Mouse (Mus musculus) left cerebral cortex, postnatal 10 days (tissue): ENCODE measurements around the gene Npl. TPM values are rescaled to one million over a fixed set of nuclear protein-coding genes. Genes with fewer than 3 reads are reported as not detected.
A peak's percentile ranks its signal among the peaks of the same experiment; 100 is the strongest.
"Not testable (repeated sequence)": the region's sequence is repeated elsewhere in the genome, so short reads cannot be mapped to it uniquely, and the experiment has no call there.

Experiments
- DNase-seq, 2 experiments: peaks; one replicate each; pipeline ENCODE4 v3.0.0; 2021 to 2022; ENCODE audit warnings: low spot score in 2 of 2, mixed read lengths in 1 of 2; ENCODE audit errors: extremely low spot score in 1 of 2
- intact Hi-C: fragments of 180-260 bp; cut with DNase I; formaldehyde crosslinking; loops from one replicate; pipeline ENCODE4 v1.15.1; 2025
- total RNA-seq, 2 experiments: library from RNA; stranded (reverse); gene quantifications; 2 replicates each; pipeline ENCODE4 v1.2.3; 2021

Npl gene
- total RNA-seq, 2 experiments from 2014 or later: 5.8 to 5.9 TPM

DNA sequence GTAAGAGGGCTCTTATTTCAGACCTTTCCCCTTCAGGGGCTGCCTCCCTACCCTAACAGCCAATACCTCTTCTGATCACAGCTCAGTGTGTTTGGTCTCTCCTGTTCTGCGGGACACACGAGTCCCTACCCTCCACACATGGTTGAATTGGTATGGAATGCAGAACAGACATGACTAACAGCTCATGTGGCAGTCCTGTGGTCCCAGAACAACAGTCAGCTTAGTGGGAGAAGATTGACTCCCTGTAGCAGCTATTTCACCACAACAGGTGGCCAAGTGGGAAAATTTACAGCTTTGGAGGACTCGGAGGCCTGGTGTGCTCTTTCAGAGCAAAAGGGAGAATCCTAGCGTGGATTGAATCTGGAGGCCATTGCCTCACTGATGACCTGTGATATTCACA lies 6.4 kb upstream of the Npl start:
- DNase-seq: no peak
- intact Hi-C loops: loop anchor here (5.0 kb wide), 2 partner anchors 251 to 621 kb away; no protein-coding TSS in a partner anchor

DNA sequence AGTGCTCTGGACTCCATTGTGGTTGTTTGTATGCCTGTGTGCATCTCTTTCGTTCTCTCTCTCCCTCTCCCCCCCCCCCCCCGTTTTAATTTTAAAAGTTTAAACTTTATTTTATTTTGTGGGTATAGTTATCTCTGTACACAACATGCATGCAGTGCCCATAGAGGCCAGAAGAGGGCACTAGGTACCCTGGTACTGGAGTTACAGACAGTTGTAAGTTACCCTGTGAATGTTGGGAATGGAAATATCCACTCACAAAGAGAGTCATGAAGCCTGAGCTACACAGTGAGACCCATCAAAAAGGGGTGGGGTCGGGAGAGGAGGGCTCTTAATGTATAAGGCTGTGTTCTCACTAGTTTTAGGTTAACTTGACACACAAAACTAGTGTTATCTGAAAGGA lies 969 bp upstream of the Npl start:
- intact Hi-C loops: loop anchor here (5.0 kb wide), 1 partner anchor 64 kb away; the partner anchor contains the start of gene Dhx9
- DNase-seq: peak in 1 of 2 experiments; percentile 65

DNA sequence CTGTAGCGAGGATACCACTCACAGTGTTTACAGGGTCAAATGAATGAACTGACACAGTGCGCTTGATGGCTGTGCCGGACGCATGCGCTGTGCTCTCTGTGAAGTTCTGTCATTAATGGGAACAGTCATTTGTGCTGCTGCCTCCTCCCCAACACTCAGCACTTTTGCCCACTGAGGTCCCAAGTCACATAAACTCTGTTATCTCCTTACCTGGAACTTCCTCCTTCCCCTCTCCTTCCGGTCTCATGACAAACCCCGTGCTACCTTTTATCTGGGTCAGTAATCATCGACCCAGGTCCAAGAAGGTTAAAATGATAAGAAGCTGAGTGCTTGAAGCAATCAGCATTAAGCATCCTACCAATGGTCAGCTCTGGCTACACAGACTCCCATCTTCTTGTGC lies 2.3 kb downstream of the Npl start:
- no peak for DNase-seq
- intact Hi-C loops: no loop called here

DNA sequence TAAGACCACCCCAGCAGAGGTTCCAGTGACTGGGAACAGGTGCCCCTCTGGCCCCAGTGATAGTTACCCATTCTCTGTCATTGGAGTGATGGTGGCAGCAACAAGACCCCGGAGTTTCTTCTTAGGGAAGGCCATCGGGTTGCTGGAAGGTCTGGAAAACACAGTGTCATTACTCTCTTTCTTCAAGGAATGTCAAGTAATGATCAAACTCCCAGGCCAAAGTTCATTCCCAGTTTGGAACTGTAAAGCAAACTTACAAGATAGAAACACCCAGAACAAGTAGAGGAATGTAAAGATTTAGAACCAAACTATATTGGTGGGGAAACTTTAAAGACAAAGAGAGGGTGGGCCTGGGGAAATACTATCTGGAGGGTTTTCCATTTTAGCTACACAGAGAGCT lies 4.6 kb downstream of the Npl start:
- DNase-seq: no peak

DNA sequence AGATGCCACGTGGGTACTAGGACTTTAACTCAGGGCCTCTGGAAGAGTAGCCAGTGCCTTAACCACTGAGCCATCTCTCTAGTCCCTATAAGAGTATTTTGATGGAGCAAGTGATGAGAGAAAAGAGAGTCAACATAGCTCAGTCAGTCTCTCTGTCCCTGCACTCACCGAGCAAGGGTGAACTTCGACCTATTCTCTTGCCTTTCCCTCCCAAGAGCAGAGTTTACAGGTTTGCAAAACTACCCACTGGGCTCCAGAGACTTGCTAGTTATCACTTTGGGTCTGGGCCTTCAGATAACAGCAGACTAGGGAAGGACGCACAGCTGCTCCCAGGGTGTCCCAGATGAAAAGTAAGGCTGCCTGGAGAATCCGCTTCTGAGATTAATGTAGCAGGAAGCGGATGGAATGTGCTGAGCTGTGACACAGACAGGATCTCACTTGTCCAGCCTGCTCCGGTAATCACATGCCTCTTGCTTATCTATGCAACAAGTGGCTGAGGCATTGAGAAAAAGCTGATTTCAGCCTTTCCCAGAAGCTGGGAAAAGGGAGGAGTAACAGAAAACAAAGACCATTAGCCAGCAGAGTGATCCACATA lies 7.0 kb downstream of the Npl start:
- intact Hi-C loops: no loop called here
- no peak for DNase-seq

More for the DNA sequence above, 4.6 kb downstream of the Npl start:
- intact Hi-C loops: no loop called here

DNA sequence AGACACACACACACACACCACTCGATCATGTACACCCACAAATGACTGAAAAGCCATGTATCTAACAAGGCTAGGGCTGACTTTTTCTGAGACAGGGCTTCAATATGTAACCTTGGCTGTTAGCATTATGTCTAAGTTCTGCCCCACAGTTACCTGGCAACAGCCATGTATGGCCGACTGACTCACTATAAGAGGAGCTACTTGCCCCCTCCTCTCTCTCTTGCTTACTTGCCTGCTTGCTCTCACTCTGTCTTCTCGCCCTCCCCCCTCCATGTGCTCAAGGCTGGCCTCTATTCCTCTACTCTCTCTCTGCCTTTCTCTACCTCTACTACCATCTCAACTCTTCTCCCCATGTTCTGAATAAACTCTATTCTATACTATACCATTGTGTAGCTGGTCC lies 9.1 kb downstream of the Npl start:
- DNase-seq: no peak
- intact Hi-C loops: no loop called here

DNA sequence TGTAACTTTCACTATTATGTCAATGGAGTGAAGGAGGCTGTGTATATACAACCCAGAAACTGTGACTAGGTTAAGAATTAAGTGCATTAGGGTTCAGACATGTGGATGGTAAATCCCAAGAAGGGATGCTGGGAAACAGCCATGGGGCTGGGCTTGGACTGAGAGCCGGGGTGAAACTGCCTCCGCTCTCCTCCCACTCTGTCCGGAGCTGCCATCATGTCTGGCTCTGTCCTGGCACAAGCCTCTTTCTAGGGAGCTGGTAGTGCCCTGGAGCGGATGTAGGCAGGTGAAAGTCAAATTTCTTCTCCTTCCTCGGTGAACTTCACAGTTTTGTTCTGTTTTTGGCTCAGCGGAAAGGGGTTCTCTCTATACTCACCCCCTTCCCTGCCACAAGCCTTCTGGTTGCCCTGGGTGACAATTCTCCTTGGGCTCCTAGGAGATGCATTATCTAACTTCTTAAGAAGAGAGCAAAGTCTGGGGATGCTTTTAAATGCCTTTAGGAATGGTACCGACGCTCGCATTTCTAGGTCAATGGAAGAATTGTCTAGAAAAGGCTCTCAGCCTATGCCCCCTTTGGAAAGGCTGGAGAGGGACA lies 10.0 kb downstream of the Npl start:
- no peak for DNase-seq
- intact Hi-C loops: no loop called here

DNA sequence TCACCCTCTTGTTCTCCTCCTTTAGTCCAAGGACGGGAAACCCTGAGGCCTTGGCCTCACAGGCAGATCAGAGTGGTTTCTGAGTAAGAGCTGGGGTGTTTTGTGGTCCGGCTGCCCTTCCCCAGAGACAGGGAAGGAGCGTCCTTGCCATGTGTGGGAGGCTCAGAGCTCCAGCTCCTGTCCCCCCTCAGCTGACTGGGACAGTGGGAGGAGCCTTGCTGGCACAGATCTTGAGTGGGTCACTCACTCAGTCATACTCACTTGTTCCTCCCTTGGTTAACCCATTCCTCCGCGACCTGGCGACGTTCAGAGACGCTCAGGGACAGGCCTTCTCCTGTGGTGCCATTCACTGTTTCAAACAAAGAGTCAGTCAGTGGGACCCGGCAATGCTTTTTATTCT lies 14.2 kb downstream of the Npl start:
- DNase-seq: peak in 1 of 2 experiments; percentile 69
- intact Hi-C loops: no loop called here

DNA sequence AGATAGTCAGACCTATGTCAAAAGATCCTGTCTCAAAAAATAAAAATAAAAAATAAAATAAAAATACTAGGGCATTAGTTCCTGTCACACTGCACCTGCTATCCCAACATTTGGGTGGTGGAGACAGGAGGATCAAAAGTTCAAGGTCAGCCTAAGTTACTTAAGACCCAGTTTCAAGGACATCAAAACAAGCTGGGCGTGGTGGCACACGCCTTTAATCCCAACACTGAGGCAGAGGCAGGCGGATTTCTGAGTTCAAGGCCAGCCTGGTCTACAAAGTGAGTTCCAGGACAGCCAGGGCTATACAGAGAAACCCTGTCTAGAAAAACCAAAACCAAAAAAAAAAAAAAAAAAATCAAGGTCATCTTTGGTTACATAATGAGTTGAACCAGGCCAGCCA lies 16.9 kb downstream of the Npl start:
- intact Hi-C loops: not testable (repeated sequence)

DNA sequence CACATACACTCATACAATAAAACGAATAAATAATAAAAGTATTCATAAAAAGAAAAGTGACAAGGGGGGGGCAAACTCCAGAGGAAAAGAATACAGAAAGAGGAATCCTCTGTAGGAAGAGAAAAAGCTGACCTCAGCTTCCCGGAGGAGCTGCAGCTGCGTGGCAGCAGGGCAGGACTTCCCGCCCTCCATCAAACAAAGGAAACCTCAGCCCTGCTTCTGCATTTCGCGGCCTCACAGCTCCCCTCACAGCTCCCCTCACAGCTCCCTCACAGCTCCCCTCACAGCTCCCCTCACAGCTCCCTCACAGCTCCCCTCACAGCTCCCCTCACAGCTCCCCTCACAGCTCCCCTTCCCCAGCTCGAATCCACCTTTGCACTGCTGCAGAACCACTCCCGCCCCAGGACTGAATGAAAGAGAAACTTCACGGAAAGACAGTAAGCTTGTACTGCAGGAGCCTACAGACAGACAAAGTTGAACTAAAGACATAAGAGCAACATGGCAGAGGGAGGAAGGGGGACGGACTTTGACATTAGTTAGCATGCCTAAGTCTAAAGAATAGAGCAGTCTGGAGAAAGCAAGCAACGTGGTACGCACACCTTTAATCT lies 17.5 kb downstream of the Npl start:
- intact Hi-C loops: no loop called here

More for the DNA sequence above, 16.9 kb downstream of the Npl start:
- not testable (repeated sequence) for DNase-seq

DNA sequence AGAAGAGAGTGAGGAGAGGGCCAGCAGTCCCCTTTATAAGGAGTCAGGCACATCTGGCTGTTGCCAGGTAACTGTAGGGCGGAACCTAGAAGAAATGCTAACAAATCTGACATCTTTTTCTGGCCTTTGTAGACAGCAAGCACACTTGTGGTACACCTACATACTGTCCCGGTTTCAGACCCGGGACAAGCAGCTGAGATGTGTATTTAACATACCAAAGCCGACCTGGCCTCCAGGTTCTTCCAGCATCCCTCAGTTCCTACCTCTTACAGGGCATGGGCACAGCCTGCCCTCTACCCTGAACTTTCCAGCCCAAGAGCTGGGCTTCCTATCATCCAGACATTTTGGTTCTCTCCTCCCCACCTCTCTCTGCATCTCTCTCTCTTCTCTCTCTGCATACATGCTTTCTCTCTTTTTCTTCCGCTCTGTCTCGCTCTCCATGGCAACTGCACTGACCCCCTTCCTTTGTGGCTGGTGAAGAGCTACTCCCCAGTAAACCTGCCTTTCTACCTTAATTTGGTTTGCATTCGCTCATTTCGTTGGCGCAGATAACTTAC lies 18.1 kb downstream of the Npl start:
- intact Hi-C loops: no loop called here
- no peak for DNase-seq

More for the DNA sequence above, 17.5 kb downstream of the Npl start:
- DNase-seq: peak; percentile 20 to 50

DNA sequence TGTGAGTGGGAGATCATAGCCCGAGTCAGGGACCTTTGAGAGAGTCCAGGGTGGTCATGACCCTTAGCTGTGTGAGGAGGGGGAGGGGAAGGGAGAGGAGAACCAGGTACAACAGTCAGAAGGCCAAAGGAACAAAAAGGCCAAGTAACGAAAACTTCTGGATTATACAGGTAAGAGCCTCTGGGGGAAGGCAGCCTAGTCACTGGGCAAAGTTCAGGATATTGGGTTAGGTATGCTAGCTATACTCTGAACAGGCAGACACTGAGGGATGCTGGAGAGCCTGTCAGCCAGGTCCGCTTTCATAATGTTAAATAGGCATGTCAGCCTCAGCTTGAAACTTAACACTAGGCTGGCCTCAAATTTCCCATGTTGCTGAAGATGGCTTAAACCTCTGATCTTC lies 27.7 kb downstream of the Npl start:
- DNase-seq: no peak
- intact Hi-C loops: no loop called here

DNA sequence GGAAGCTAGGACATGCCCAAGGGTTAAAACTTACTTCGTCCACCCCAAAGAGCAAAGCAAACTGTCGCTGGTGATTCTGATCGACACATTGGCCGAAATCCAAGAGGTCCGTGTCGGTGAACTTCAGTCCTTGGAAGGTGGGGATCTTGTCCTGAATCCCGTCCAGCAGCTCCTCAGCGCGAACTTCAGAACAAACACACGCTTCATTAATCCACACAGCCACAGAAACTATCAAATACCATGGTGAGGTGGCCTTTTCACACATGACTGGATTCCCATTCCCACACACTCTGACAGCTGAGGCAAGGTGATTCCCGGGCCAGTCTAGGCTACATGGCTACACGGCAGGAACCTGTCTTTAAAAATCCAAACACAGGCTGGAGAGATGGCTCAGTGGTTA lies 34.5 kb downstream of the Npl start:
- no peak for DNase-seq

DNA sequence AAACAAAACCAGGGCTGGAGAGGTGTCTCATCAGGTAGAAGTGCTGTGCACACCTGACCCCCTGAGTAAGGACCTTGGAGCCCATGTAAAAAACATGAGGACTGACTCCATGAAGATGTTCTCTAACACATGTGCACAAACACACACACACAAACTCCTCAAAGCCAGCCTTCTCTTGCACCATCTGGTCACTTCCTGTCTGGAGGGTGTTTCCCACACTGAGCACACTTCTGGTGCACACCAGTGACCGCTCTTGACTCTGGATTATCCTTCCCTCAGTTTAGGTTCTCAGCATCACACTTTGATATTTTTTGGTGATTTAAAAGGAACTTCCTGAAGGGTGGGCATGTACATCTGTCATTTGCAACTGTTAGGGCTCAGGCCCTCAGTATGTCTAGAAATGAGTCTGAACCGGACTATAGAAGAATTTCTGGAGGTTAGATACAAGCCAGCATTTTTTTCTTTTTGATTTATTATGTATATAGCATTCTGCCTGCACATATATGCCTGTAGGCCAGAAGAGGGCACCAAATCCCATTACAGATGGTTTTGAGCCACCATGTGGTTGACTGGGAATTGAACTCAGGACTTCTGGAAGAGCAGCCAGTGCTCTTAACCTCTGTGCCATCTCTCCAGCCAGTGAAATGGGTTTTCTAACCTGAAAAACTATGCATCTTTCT lies 39.4 kb downstream of the Npl start:
- intact Hi-C loops: no loop called here
- no peak for DNase-seq

More for the DNA sequence above, 34.5 kb downstream of the Npl start:
- intact Hi-C loops: no loop called here

DNA sequence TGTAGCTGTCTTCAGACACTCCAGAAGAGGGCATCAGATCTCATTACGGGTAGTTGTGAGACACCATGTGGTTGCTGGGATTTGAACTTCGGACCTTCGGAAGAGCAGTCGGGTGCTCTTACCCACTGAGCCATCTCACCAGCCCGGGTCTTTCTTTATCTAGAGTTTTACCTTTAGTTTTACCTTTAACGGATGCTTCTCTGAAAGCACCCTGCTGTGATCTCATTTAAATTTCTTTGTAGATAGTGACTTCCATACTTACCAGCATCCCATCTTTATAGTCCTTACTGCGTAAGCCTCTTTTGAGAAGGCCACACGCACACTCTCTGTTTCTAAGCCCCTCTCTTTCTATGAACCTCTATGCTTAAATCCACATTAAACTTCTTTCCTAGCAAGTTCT lies 40.3 kb downstream of the Npl start:
- intact Hi-C loops, DNase-seq: not testable (repeated sequence)

DNA sequence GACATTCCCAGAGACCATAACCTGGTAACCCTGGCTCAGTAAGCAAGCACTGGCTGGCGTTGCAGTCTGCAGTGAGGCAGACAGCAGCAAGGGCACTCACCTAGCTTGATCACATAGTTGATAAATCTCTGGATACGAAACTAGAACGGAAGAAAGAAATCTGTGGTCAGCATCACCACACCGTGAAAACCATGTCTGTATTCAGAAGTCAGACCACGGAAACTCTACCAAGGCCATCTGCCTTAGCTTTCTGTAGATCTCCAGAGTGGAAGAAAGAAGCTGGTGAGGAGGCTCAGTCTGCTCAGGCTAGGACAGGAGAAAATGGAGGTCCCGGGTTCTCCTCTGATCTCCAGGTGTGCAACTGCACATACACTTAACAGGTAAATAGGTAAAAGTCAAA lies 40.8 kb downstream of the Npl start:
- intact Hi-C loops: no loop called here
- no peak for DNase-seq

DNA sequence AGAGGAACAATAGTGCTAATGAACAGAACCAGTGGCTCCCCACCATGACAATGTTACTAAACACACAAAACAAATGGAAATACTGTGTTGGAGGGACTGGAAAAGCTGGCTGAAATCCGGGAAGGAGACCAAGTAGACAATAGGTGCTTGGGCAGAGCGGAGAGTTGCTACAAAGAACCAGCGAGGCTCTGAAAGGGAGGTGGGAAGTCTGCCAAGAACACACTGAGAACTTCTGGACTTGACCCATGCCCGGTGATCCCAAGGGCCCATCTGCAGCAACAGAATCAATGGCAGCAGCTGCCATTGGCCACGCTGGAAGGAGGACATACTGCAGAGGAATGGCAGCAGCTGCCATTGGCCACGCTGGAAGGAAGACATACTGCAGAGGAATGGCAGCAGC lies 43.6 kb downstream of the Npl start:
- intact Hi-C loops: no loop called here
- DNase-seq: peak; percentile 44 to 55

DNA sequence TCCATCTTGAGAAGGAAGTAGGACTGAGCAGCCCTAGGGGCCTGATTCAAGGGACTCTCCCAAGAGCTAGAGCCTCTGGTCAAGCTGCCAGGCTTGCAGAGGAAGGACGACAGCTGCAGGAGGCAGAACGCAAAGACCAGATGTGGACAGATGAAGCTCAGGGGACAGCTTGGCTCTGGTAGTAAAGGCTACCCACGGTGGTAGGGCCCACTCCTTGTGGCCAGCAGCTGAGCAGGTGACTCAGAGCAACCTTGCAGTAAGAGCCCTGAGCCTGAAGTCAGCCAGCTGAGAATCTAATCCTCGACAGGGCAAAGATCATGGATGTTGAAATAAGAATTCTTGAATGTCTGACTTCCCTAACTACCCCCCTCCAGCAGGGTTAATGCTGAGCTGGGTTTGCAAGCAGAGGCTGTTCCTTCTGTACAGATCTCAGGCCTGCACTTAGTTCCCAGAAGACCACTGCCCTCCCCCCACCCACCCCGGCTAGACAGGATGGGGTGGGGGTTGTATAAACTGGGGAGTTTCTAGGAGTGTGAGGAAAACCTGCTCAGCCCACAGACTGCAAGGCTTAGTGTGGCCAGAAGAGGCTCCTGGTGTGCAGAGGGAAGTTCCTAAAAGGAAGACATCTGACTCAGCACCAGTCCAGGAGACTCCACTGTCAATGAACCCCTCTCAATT lies 48.1 kb downstream of the Npl start:
- intact Hi-C loops: no loop called here
- DNase-seq: peak in 1 of 2 experiments; percentile 36

DNA sequence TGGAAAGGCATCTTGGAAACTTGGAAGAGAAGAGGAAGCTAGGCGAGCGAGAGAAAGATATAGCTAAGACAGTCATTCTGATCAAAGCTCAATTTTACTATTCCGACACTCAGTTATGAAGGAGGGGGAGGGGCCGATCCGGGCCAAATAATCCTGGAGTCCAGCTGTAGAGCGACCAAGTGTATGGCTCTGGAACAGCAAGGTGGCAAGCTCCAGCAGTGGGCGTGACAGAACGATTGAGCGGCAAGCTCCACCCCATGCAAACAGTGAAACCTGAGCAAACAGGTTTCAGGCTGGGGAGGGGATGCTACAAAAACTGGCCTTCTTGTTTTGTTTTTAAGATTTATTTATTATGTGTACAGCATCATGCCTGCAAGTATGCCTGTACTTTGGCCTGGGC lies 49.8 kb downstream of the Npl start:
- intact Hi-C loops: no loop called here
- no peak for DNase-seq
